In genomic region chr8:79201446-79202147, GRCm38 (mm10) we compare ENCODE assay signal across 14 mouse cellular contexts. TPM values are rescaled to one million over a fixed set of nuclear protein-coding genes. Genes with fewer than 3 reads are reported as not detected.
DNase-seq lines count a peak whose midpoint lies in the region; ATAC-seq and TF ChIP-seq lines count a peak whose summit lies in the region.
"Had no signal": no experiment of that assay in that cellular context is flagged by ENCODE, and none has a peak within 500 bp of the region (broad histone marks: within the 10 kb centered on the region; RNA-seq: fewer than 3 reads in every experiment).

No protein-coding gene starts in this region.

- 74% methylated on average over 11 of the region's 11 CpGs for WGBS in lung, adult 2 months
- WGBS in embryonic facial prominence, embryonic 14.5 days = 38% methylated on average over 11 of the region's 11 CpGs
- WGBS in stomach, postnatal 0 days = 51% methylated on average over 11 of the region's 11 CpGs
- WGBS in neural tube, embryonic 15.5 days = 74% methylated on average over 11 of the region's 11 CpGs
- 77% methylated on average over 11 of the region's 11 CpGs for WGBS in midbrain, embryonic 10.5 days

- no peaks in the 10 kb centered on the region for H3K9me3 ChIP-seq in embryonic facial prominence, embryonic 14.5 days (ENCODE audit: control insufficient read depth, low read length)
- H3K9me3 ChIP-seq in stomach, postnatal 0 days (ENCODE audit: control insufficient read depth, low read length) = no peaks in the 10 kb centered on the region
- H3K9me3 ChIP-seq in neural tube, embryonic 15.5 days (replicated peaks) = no peaks in the 10 kb centered on the region
- H3K9me3 ChIP-seq in midbrain, embryonic 10.5 days (replicated peaks) = no peaks in the 10 kb centered on the region
- H3K9me3 ChIP-seq: heart, embryonic 13.5 days; hindbrain, embryonic 15.5 days; kidney, embryonic 15.5 days; midbrain, embryonic 13.5 days had no signal

- H3K36me3 ChIP-seq in embryonic facial prominence, embryonic 14.5 days (ENCODE audit: control insufficient read depth, insufficient read depth, low read length) = no peaks in the 10 kb centered on the region
- no peaks in the 10 kb centered on the region for H3K36me3 ChIP-seq in stomach, postnatal 0 days (ENCODE audit: control insufficient read depth, insufficient read depth, low read length)
- H3K36me3 ChIP-seq in neural tube, embryonic 15.5 days = no peaks in the 10 kb centered on the region
- 0 out of 2 replicates have a peak, but pooled peaks cover 4% of the 10 kb centered on the region for H3K36me3 ChIP-seq in midbrain, embryonic 10.5 days
- H3K36me3 ChIP-seq: hindbrain, embryonic 15.5 days; kidney, embryonic 15.5 days had no signal

- no peaks in the 10 kb centered on the region for H3K27me3 ChIP-seq in embryonic facial prominence, embryonic 14.5 days (replicated peaks; ENCODE audit: control insufficient read depth, insufficient read depth, low read length)
- no peaks in the 10 kb centered on the region for H3K27me3 ChIP-seq in stomach, postnatal 0 days (ENCODE audit: control insufficient read depth, insufficient read depth, low read length)
- no peaks in the 10 kb centered on the region for H3K27me3 ChIP-seq in neural tube, embryonic 15.5 days (replicated peaks)
- no peaks in the 10 kb centered on the region for H3K27me3 ChIP-seq in midbrain, embryonic 10.5 days (ENCODE audit: low read depth, poor library complexity, severe bottlenecking)
- H3K27me3 ChIP-seq: heart, embryonic 13.5 days; hindbrain, embryonic 15.5 days; kidney, embryonic 15.5 days; midbrain, embryonic 13.5 days had no signal

- H3K4me1 ChIP-seq in lung, adult 2 months (ENCODE audit: control insufficient read depth, insufficient read depth, low read length) = no peaks in the 10 kb centered on the region
- peaks cover 17% of the 10 kb centered on the region for H3K4me1 ChIP-seq in embryonic facial prominence, embryonic 14.5 days (ENCODE audit: control insufficient read depth, insufficient read depth, low read length)
- no peaks in the 10 kb centered on the region for H3K4me1 ChIP-seq in stomach, postnatal 0 days (replicated peaks; ENCODE audit: control insufficient read depth, insufficient read depth)
- H3K4me1 ChIP-seq in neural tube, embryonic 15.5 days = no peaks in the 10 kb centered on the region
- H3K4me1 ChIP-seq in midbrain, embryonic 10.5 days = no peaks in the 10 kb centered on the region
- H3K4me1 ChIP-seq: hindbrain, embryonic 15.5 days; kidney, embryonic 15.5 days; midbrain, embryonic 13.5 days had no signal

- no peak for TF ChIP-seq CTCF in lung, adult 2 months (IDR thresholded peaks at IDR 0.05; ENCODE audit: insufficient read depth, low read length)
- no peak for TF ChIP-seq CTCF in stomach, postnatal 0 days (IDR thresholded peaks at IDR 0.05; ENCODE audit: low read depth)

- DNase-seq in cerebellum, adult 11-12 months = peak; percentile 18
- peak; percentile 5 for DNase-seq in lung, postnatal 14 days
- DNase-seq in lung, adult 2 months = no peak
- DNase-seq in embryonic facial prominence, embryonic 14.5 days (ENCODE audit: low spot score) = peak; percentile 74
- no peak for DNase-seq in stomach, postnatal 0 days (ENCODE audit: low spot score)
- DNase-seq in midbrain, embryonic 10.5 days (ENCODE audit: low spot score) = no peak
- DNase-seq: thymus, adult 18-20 months had no signal

- H3K4me2 ChIP-seq in embryonic facial prominence, embryonic 14.5 days (ENCODE audit: low read depth, low read length) = peak overlapping the region; percentile 20
- H3K4me2 ChIP-seq in stomach, postnatal 0 days (replicated peaks; ENCODE audit: low read depth) = 0 out of 2 replicates have a peak overlapping the region, but pooled peaks have one; percentile 8
- no peak overlapping the region for H3K4me2 ChIP-seq in neural tube, embryonic 15.5 days
- H3K4me2 ChIP-seq: heart, embryonic 13.5 days; hindbrain, embryonic 15.5 days; kidney, embryonic 15.5 days; midbrain, embryonic 13.5 days had no signal

- ATAC-seq in cerebellum, adult (ENCODE audit: insufficient number of reproducible peaks, low FRiP score, low TSS enrichment) = no peak; the same call in 1 of the 2 replicates
- ATAC-seq in embryonic facial prominence, embryonic 14.5 days (ENCODE audit: low read depth) = 0 out of 2 replicates have a peak, but pooled peaks have one; percentile 18
- ATAC-seq in stomach, postnatal 0 days (ENCODE audit: low FRiP score, low TSS enrichment) = no peak
- no peak for ATAC-seq in neural tube, embryonic 15.5 days (ENCODE audit: low FRiP score)
- ATAC-seq: lung, postnatal 0 days; midbrain, embryonic 13.5 days had no signal

- no peak for TF ChIP-seq POLR2A in lung, adult 2 months (IDR thresholded peaks at IDR 0.05; ENCODE audit: borderline replicate concordance, extremely low read depth, low read depth, low read length)

- no peak for TF ChIP-seq EP300 in stomach, postnatal 0 days (optimal IDR thresholded peaks at IDR 0.05)

- no peak overlapping the region for H3K4me3 ChIP-seq in lung, adult 2 months (replicated peaks; ENCODE audit: extremely low read depth, low read depth, low read length)
- H3K4me3 ChIP-seq in embryonic facial prominence, embryonic 14.5 days (ENCODE audit: low read depth, low read length) = no peak overlapping the region
- H3K4me3 ChIP-seq in stomach, postnatal 0 days (ENCODE audit: low read depth, low read length) = no peak overlapping the region
- no peak overlapping the region for H3K4me3 ChIP-seq in neural tube, embryonic 15.5 days (replicated peaks)
- H3K4me3 ChIP-seq in midbrain, embryonic 10.5 days = no peak overlapping the region
- H3K4me3 ChIP-seq: heart, embryonic 13.5 days; hindbrain, embryonic 15.5 days; kidney, embryonic 15.5 days; midbrain, embryonic 13.5 days had no signal

- H3K27ac ChIP-seq in embryonic facial prominence, embryonic 14.5 days (replicated peaks; ENCODE audit: low read depth, low read length) = peak overlapping the region; percentile 81
- no peak overlapping the region for H3K27ac ChIP-seq in stomach, postnatal 0 days (replicated peaks)
- no peak overlapping the region for H3K27ac ChIP-seq in neural tube, embryonic 15.5 days (replicated peaks)
- no peak overlapping the region for H3K27ac ChIP-seq in midbrain, embryonic 10.5 days (replicated peaks)
- H3K27ac ChIP-seq: heart, embryonic 13.5 days; hindbrain, embryonic 15.5 days; kidney, embryonic 15.5 days; midbrain, embryonic 13.5 days had no signal

- H3K9ac ChIP-seq in embryonic facial prominence, embryonic 14.5 days (ENCODE audit: low read depth, low read length) = no peak overlapping the region
- no peak overlapping the region for H3K9ac ChIP-seq in stomach, postnatal 0 days (ENCODE audit: low read length)
- H3K9ac ChIP-seq in neural tube, embryonic 15.5 days (replicated peaks) = no peak overlapping the region
- H3K9ac ChIP-seq: heart, embryonic 13.5 days; hindbrain, embryonic 15.5 days; kidney, embryonic 15.5 days; midbrain, embryonic 13.5 days had no signal

RNA-seq across cellular contexts. Expression of gene 1700011L22Rik, which starts 46.8 kb away (rescaled TPM):
- not detected in 2 replicates for polyA plus RNA-seq in lung, adult 2 months (2012; rRNA removed)
- polyA plus RNA-seq in embryonic facial prominence, embryonic 14.5 days (2014; fragmentation: Nextera tagmentation; extraction: Ambion mirVana) = not detected in 2 replicates
- not detected in 2 replicates for polyA plus RNA-seq in stomach, postnatal 0 days (2015; fragmentation: Nextera tagmentation; extraction: Ambion mirVana)
- polyA plus RNA-seq in neural tube, embryonic 15.5 days (2015; fragmentation: Nextera tagmentation; extraction: Ambion mirVana) = not detected in 2 replicates
- polyA plus RNA-seq in midbrain, embryonic 10.5 days (2016; fragmentation: Nextera tagmentation; extraction: Ambion mirVana) = not detected in 2 replicates
- polyA plus RNA-seq: heart, embryonic 13.5 days; hindbrain, embryonic 15.5 days; kidney, embryonic 15.5 days; lung, postnatal 0 days; midbrain, embryonic 13.5 days had no signal

Comparison
In these comparisons a context has a peak if more than half of its experiments do, and no peak if none do; other contexts are left out.
1. DNase-seq: peak in cerebellum, adult 11-12 months (single experiment), lung, postnatal 14 days (single experiment) and embryonic facial prominence, embryonic 14.5 days (single experiment); none in lung, adult 2 months (single experiment), stomach, postnatal 0 days (single experiment) and midbrain, embryonic 10.5 days (single experiment).